Comparison of ENCODE assay signal across 16 mouse cellular contexts in genomic region chr13:112440668-112441067, GRCm38 (mm10). TPM values are rescaled to one million over a fixed set of nuclear protein-coding genes. Genes with fewer than 3 reads are reported as not detected.
DNase-seq lines count a peak whose midpoint lies in the region; ATAC-seq and TF ChIP-seq lines count a peak whose summit lies in the region.
"Had no signal": no experiment of that assay in that cellular context is flagged by ENCODE, and none has a peak within 500 bp of the region (broad histone marks: within the 10 kb centered on the region; RNA-seq: fewer than 3 reads in every experiment).

No protein-coding gene starts in this region.

- intact Hi-C loops in heart, postnatal 10 days (cut with DNase I): loop anchor here (1.0 kb wide), 1 partner anchor 14 kb away; no protein-coding TSS in a partner anchor

- no peak for ATAC-seq in heart, postnatal 0 days (ENCODE audit: insufficient read depth, low read depth)
- no peak for ATAC-seq in midbrain, embryonic 11.5 days (ENCODE audit: low FRiP score)
- ATAC-seq in cerebellum, adult (ENCODE audit: insufficient number of reproducible peaks, low FRiP score, low TSS enrichment): no peak
- ATAC-seq: forebrain, embryonic 15.5 days; midbrain, embryonic 15.5 days had no signal

- no peak for DNase-seq in heart, postnatal 0 days (ENCODE audit: low spot score)
- DNase-seq in heart, postnatal 10 days: no peak
- peak; percentile 78 for DNase-seq in midbrain, embryonic 11.5 days (ENCODE audit: low spot score, missing footprints)
- no peak for DNase-seq in midbrain, embryonic 10.5 days (ENCODE audit: low spot score)
- DNase-seq in ES-CJ7 (ENCODE audit: low read depth, low spot score): peak; percentile 92
- no peak for DNase-seq in gastrocnemius, adult 8-10 months (ENCODE audit: low spot score in 2 of 2)
- DNase-seq: thymus, postnatal 14 days had no signal

- no peak for TF ChIP-seq CTCF in heart, postnatal 0 days (IDR thresholded peaks at IDR 0.05; ENCODE audit: low read depth)
- no peak for TF ChIP-seq CTCF in bone marrow macrophage, adult 2 months (IDR thresholded peaks at IDR 0.05; ENCODE audit: low read depth, low read length)

- no peaks in the 10 kb centered on the region for H3K36me3 ChIP-seq in heart, postnatal 0 days (replicated peaks; ENCODE audit: control insufficient read depth, insufficient read depth, low read length)
- H3K36me3 ChIP-seq in midbrain, embryonic 11.5 days (ENCODE audit: control insufficient read depth, insufficient read depth, low read length): no peaks in the 10 kb centered on the region
- H3K36me3 ChIP-seq in midbrain, embryonic 10.5 days: no peaks in the 10 kb centered on the region
- H3K36me3 ChIP-seq: embryonic facial prominence, embryonic 10.5 days; forebrain, embryonic 15.5 days; midbrain, embryonic 15.5 days; neural tube, embryonic 12.5 days had no signal

- peaks cover 22% of the 10 kb centered on the region for H3K4me1 ChIP-seq in heart, postnatal 0 days (ENCODE audit: control insufficient read depth, insufficient read depth)
- H3K4me1 ChIP-seq in midbrain, embryonic 11.5 days (ENCODE audit: control insufficient read depth, insufficient read depth, low read length): peaks cover 8% of the 10 kb centered on the region; the same call in 1 of the 2 replicates
- H3K4me1 ChIP-seq in midbrain, embryonic 10.5 days: peaks cover 22% of the 10 kb centered on the region
- peaks cover 40% of the 10 kb centered on the region for H3K4me1 ChIP-seq in bone marrow macrophage, adult 2 months (ENCODE audit: control insufficient read depth, insufficient read depth, low read length)

- 69% methylated on average over 8 of the region's 8 CpGs for WGBS in heart, postnatal 0 days
- 66% methylated on average over 8 of the region's 8 CpGs for WGBS in midbrain, embryonic 11.5 days
- 62% methylated on average over 8 of the region's 8 CpGs for WGBS in midbrain, embryonic 10.5 days

- H3K9me3 ChIP-seq in heart, postnatal 0 days (replicated peaks; ENCODE audit: control insufficient read depth, low read length): no peaks in the 10 kb centered on the region
- no peaks in the 10 kb centered on the region for H3K9me3 ChIP-seq in midbrain, embryonic 11.5 days (ENCODE audit: control insufficient read depth, low read length)
- H3K9me3 ChIP-seq in midbrain, embryonic 10.5 days (replicated peaks): no peaks in the 10 kb centered on the region
- H3K9me3 ChIP-seq: embryonic facial prominence, embryonic 10.5 days; forebrain, embryonic 15.5 days; megakaryocyte, embryonic 14.5 days; midbrain, embryonic 15.5 days; neural tube, embryonic 12.5 days had no signal

- no peak for TF ChIP-seq EP300 in heart, postnatal 0 days (IDR thresholded peaks at IDR 0.05; ENCODE audit: low read depth)

- H3K27me3 ChIP-seq in heart, postnatal 0 days (ENCODE audit: control insufficient read depth, insufficient read depth, low read length): no peaks in the 10 kb centered on the region
- H3K27me3 ChIP-seq in midbrain, embryonic 11.5 days (ENCODE audit: control insufficient read depth, insufficient read depth, low read length): no peaks in the 10 kb centered on the region
- H3K27me3 ChIP-seq in midbrain, embryonic 10.5 days (ENCODE audit: low read depth, poor library complexity, severe bottlenecking): no peaks in the 10 kb centered on the region
- H3K27me3 ChIP-seq: forebrain, embryonic 15.5 days; midbrain, embryonic 15.5 days; neural tube, embryonic 12.5 days had no signal

- H3K27ac ChIP-seq in heart, postnatal 0 days (ENCODE audit: low read depth): 0 out of 2 replicates have a peak overlapping the region, but pooled peaks have one; percentile 0
- no peak overlapping the region for H3K27ac ChIP-seq in midbrain, embryonic 11.5 days (ENCODE audit: low read depth, low read length)
- H3K27ac ChIP-seq in midbrain, embryonic 10.5 days (replicated peaks): no peak overlapping the region; the same call in 1 of the 2 replicates
- H3K27ac ChIP-seq in bone marrow macrophage, adult 2 months (ENCODE audit: insufficient read depth, low read depth, low read length): peak overlapping the region; percentile 97
- H3K27ac ChIP-seq: forebrain, embryonic 15.5 days; kidney, postnatal 0 days; midbrain, embryonic 15.5 days; neural tube, embryonic 12.5 days had no signal

- no peak overlapping the region for H3K4me2 ChIP-seq in heart, postnatal 0 days (ENCODE audit: low read depth, low read length)
- H3K4me2 ChIP-seq in midbrain, embryonic 11.5 days: no peak overlapping the region

- no peak overlapping the region for H3K4me3 ChIP-seq in heart, postnatal 0 days (ENCODE audit: low read depth, low read length)
- H3K4me3 ChIP-seq in midbrain, embryonic 11.5 days (ENCODE audit: low read depth, low read length): no peak overlapping the region
- no peak overlapping the region for H3K4me3 ChIP-seq in midbrain, embryonic 10.5 days
- no peak overlapping the region for H3K4me3 ChIP-seq in bone marrow macrophage, adult 2 months (ENCODE audit: insufficient read depth, low read length)
- H3K4me3 ChIP-seq: forebrain, embryonic 15.5 days; heart, adult 2 months; midbrain, embryonic 15.5 days; neural tube, embryonic 12.5 days had no signal

- no peak overlapping the region for H3K9ac ChIP-seq in heart, postnatal 0 days (replicated peaks; ENCODE audit: low read depth, low read length)
- no peak overlapping the region for H3K9ac ChIP-seq in midbrain, embryonic 11.5 days (ENCODE audit: low read length)
- H3K9ac ChIP-seq: forebrain, embryonic 15.5 days; midbrain, embryonic 15.5 days; neural tube, embryonic 12.5 days had no signal

- no peak for TF ChIP-seq POLR2A in bone marrow macrophage, adult 2 months (IDR thresholded peaks at IDR 0.05; ENCODE audit: borderline replicate concordance, low read depth, low read length)

RNA-seq across cellular contexts. Expression of gene Il6st, which starts 23.2 kb away (rescaled TPM):
- 79.0 and 98.0 TPM in 2 replicates for total RNA-seq in heart, postnatal 0 days (2014; rRNA removed; ENCODE audit: low replicate concordance)
- polyA plus RNA-seq in heart, postnatal 0 days (2015; fragmentation: Nextera tagmentation; extraction: Ambion mirVana): 29.9 and 30.0 TPM in 2 replicates
- 100 to 1,000 TPM; 164 to 212 TPM for total RNA-seq in heart, postnatal 10 days (2021)
- polyA plus RNA-seq in midbrain, embryonic 11.5 days (2014; fragmentation: Nextera tagmentation; extraction: Ambion mirVana): 28.4 and 32.3 TPM in 2 replicates
- 21.6 and 28.4 TPM in 2 replicates for polyA plus RNA-seq in midbrain, embryonic 10.5 days (2016; fragmentation: Nextera tagmentation; extraction: Ambion mirVana)
- 65.3 and 67.2 TPM in 2 replicates for polyA plus RNA-seq in bone marrow macrophage, adult 2 months (2012; ENCODE audit: insufficient read depth, insufficient read length, missing spikeins)
- total RNA-seq in gastrocnemius, adult 8-10 months (2022): 100 to 1,000 TPM; 158 to 222 (median 193) TPM

Comparison
In these comparisons a context has a peak if more than half of its experiments do, and no peak if none do; other contexts are left out.
1. DNase-seq: peak in midbrain, embryonic 11.5 days (single experiment) and ES-CJ7 (single experiment); none in heart, postnatal 0 days (single experiment), heart, postnatal 10 days (0 of 2), midbrain, embryonic 10.5 days (single experiment) and gastrocnemius, adult 8-10 months (0 of 2).
2. H3K27ac ChIP-seq: peak in heart, postnatal 0 days (single experiment) and bone marrow macrophage, adult 2 months (single experiment); none in midbrain, embryonic 11.5 days (single experiment) and midbrain, embryonic 10.5 days (single experiment).